Mouse (Mus musculus) embryonic fibroblast, embryonic 13.5 days (primary cell): Measurements from ENCODE around the gene Igfbp3. TPM values are rescaled to one million over a fixed set of nuclear protein-coding genes. Genes with fewer than 3 reads are reported as not detected.
A peak's percentile ranks its signal among the peaks of the same experiment; 100 is the strongest.

ENCODE experiments used
- H3K27ac ChIP-seq: 2 replicates; pipeline ENCODE4 v1.5.1; 2012; ENCODE audit warnings: low read length, control low read depth, inconsistent platforms; ENCODE audit not compliant: insufficient read depth
- H3K4me1 ChIP-seq: 2 replicates; pipeline ENCODE4 v1.6.1; 2011; ENCODE audit warnings: low read length; ENCODE audit not compliant: control insufficient read depth, insufficient read depth
- H3K4me3 ChIP-seq: 2 replicates; pipeline ENCODE4 v1.5.1; 2011; ENCODE audit warnings: mild to moderate bottlenecking, control low read depth, low read length; ENCODE audit not compliant: insufficient read depth
- CTCF ChIP-seq: IDR thresholded peaks from 2 replicates; pipeline ENCODE4 v1.5.1; 2011; ENCODE audit warnings: mild to moderate bottlenecking, control low read depth, low read length, moderate library complexity, borderline replicate concordance; ENCODE audit not compliant: insufficient read depth
- POLR2A ChIP-seq: IDR thresholded peaks from 2 replicates; pipeline ENCODE4 v1.6.1; 2011; ENCODE audit warnings: low read depth, mild to moderate bottlenecking, control low read depth, low read length, moderate library complexity
- polyA plus RNA-seq: library from polyadenylated mRNA; stranded (reverse); fragments of >200 nt; gene quantifications from 2 replicates; pipeline ENCODE4 v1.2.4, GENCODE M21; 2011; ENCODE audit warnings: low read depth; ENCODE audit not compliant: missing spikeins, insufficient read length

Igfbp3 gene
- polyA plus RNA-seq = 41.0 and 209 TPM in 2 replicates

GRCm38 (mm10) chr11:7213501-7214341 is at the start of gene Igfbp3:
Igfbp3 (minus strand) TSS chr11:7213923.
- no peaks in the 10 kb centered on the region; the same call in 1 of the 2 replicates for H3K4me1 ChIP-seq
- TF ChIP-seq CTCF (no peak), POLR2A (peak; percentile 51; the same call in 1 of the 2 replicates)
- no peak within 1 kb of the TSS for H3K27ac ChIP-seq
- peak within 1 kb of the TSS; percentile 39 for H3K4me3 ChIP-seq

GRCm38 (mm10) chr11:7250870-7251269 is 37.1 kb upstream of the Igfbp3 start:
- no peak for TF ChIP-seq POLR2A
- no peak for TF ChIP-seq CTCF
- no peaks in the 10 kb centered on the region for H3K4me1 ChIP-seq
- no peak overlapping the region for H3K4me3 ChIP-seq
- no peak overlapping the region for H3K27ac ChIP-seq

DNA sequence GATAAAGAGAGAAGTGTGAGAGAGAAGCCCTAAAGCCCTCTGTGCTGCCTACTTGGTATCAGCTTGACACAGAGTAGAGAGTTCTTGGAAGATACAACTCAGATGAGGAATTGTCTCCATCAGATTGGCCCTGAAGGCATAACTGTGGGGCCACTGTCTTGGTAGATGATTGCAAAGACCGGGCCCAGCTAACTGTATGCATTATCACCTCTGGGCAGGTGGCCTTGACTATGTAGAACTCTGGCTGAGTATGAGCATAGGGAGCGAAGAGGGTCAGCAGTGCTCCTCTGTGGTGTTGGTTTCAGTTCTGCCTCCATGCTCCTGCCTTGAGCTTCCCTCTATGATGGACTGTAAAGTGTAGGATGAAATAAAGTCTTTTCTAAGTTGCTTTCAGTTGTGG is 36.7 kb upstream of the Igfbp3 start:
- TF ChIP-seq POLR2A (no peak), CTCF (no peak)
- Histone ChIP-seq H3K4me3 (no peak overlapping the region), H3K4me1 (no peaks in the 10 kb centered on the region), H3K27ac (no peak overlapping the region)

GRCm38 (mm10) chr11:7244782-7245181 is 31.1 kb upstream of the Igfbp3 start:
- H3K27ac ChIP-seq = no peak overlapping the region
- no peaks in the 10 kb centered on the region for H3K4me1 ChIP-seq
- TF ChIP-seq POLR2A = no peak
- no peak for TF ChIP-seq CTCF
- H3K4me3 ChIP-seq = no peak overlapping the region

DNA sequence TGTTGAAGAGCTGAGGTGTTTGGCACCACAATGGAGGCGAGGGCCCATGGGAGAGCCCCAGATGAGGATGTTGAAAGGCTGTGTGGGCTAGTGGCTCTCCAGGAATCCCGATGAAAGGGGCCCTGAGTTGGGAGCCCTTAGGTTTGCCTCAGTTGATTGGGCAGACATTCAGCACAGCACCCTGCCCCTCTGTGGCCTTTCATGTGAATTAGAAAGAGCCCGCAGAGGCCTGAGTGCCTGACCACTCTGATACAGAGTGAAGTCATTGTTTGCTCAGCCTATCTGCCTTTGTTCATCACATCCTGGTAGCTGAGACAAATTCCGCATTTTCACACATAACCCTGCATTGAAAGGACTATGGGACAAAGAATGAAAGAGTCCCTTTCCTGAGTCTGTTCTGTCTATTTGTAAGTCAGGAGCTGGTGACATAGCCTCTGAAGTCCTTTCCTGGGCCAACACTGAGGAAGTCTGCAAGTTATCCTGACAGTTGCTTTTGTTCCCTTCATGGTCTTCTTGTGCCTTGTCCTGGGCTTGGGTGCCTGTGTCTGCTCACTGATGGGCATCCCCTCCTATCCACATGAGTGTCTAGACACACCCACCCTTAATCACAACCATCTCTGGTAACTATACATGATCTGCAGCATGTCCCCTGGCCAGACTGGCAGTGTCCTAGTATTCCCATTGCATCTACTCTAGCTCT is 25.5 kb upstream of the Igfbp3 start:
- Histone ChIP-seq H3K4me1 (peaks cover 12% of the 10 kb centered on the region), H3K27ac (no peak overlapping the region), H3K4me3 (no peak overlapping the region)
- TF ChIP-seq POLR2A (no peak), CTCF (no peak)

DNA sequence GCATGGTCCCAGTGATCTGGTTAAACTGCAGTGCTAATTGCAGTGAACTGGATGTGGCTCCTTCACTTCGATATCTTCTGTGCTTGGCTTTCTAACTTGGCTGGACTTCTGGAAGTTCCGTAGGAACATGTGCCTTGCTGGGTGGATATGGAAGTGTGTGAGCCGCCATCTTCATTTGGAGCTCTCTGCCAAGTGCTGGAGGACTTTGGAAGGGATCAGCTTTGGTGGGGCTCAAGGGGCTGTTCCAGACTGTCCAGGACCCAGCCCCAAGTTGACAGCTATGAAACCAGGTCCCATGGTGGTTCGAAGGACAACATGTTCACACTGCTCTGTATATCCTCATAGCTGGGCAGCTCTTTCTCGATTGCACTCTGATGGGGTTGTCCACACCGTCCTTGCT is 24.8 kb upstream of the Igfbp3 start:
- Histone ChIP-seq H3K27ac (no peak overlapping the region), H3K4me3 (no peak overlapping the region), H3K4me1 (peaks cover 17% of the 10 kb centered on the region)
- TF ChIP-seq POLR2A = no peak
- TF ChIP-seq CTCF = no peak

DNA sequence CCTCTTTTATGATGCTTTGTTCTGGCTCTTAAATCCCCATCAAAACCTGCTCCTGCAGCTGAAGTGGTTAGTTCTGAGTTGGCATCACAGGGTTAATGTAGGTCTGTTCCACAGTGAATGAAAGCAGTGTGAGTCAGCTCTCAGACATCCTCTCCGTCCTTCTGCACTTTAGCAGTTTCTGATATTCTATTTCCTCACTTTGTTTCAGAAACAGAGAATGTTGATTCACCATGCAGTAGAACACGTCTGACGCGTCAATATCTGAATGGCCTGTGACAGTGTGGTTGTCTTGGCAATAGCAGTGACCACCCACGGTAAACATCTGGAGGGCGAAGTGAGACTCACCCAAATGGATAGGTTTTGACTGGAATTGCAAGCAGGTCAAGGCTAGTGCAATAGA is 24.0 kb upstream of the Igfbp3 start:
- H3K4me3 ChIP-seq = no peak overlapping the region
- H3K4me1 ChIP-seq = peaks cover 17% of the 10 kb centered on the region
- no peak for TF ChIP-seq POLR2A
- TF ChIP-seq CTCF = no peak
- H3K27ac ChIP-seq = peak overlapping the region; percentile 32

GRCm38 (mm10) chr11:7236751-7237150 is 23.0 kb upstream of the Igfbp3 start:
- no peak for TF ChIP-seq CTCF
- TF ChIP-seq POLR2A = no peak
- Histone ChIP-seq H3K27ac (no peak overlapping the region), H3K4me3 (no peak overlapping the region)

GRCm38 (mm10) chr11:7234981-7235609 is 21.4 kb upstream of the Igfbp3 start:
- H3K27ac ChIP-seq = 0 out of 2 replicates have a peak overlapping the region, but pooled peaks have one; percentile 15
- no peak overlapping the region for H3K4me3 ChIP-seq
- peaks cover 17% of the 10 kb centered on the region for H3K4me1 ChIP-seq
- TF ChIP-seq CTCF (no peak), POLR2A (no peak)

More at GRCm38 (mm10) chr11:7236751-7237150, 23.0 kb upstream of the Igfbp3 start:
- peaks cover 17% of the 10 kb centered on the region for H3K4me1 ChIP-seq
